Mouse (Mus musculus) heart, embryonic 11.5 days (tissue): ENCODE measurements at regions not wholly inside any gene's neighbourhood (a gene's known extent, or its start where the extent isn't known, plus 50 kb on each side); places are given as distances from the start of the nearest gene placed in this dataset.
A peak's percentile ranks its signal among the peaks of the same experiment; 100 is the strongest.

Source experiments
- ATAC-seq: fragments of 200-750 bp; cut with Nextera tagmentation; replicated peaks from 2 replicates; pipeline ENCODE4 v1.8.0; 2017; ENCODE audit warnings: moderate library complexity; ENCODE audit not compliant: insufficient number of reproducible peaks, low FRiP score, low TSS enrichment
- H3K27ac ChIP-seq: fragments of 300-500 bp; sonication (generic); 2 replicates; pipeline ENCODE4 v1.5.1; 2014; ENCODE audit warnings: mild to moderate bottlenecking, low read depth, low read length
- H3K27me3 ChIP-seq: fragments of 300-500 bp; sonication (generic); 2 replicates; pipeline ENCODE4 v1.6.1; 2014; ENCODE audit warnings: mild to moderate bottlenecking, low read length, mixed read lengths; ENCODE audit not compliant: control insufficient read depth, insufficient read depth
- H3K36me3 ChIP-seq: fragments of 300-500 bp; sonication (generic); 2 replicates; pipeline ENCODE4 v1.6.1; 2014; ENCODE audit warnings: mild to moderate bottlenecking, low read length, moderate library complexity, mixed read lengths; ENCODE audit not compliant: control insufficient read depth, insufficient read depth
- H3K4me1 ChIP-seq: fragments of 300-500 bp; sonication (generic); 2 replicates; pipeline ENCODE4 v1.6.1; 2014; ENCODE audit warnings: low read length; ENCODE audit not compliant: control insufficient read depth, insufficient read depth
- H3K4me2 ChIP-seq: fragments of 300-500 bp; sonication (generic); 2 replicates; pipeline ENCODE4 v1.6.1; 2014; ENCODE audit warnings: mild to moderate bottlenecking, moderate library complexity
- H3K4me3 ChIP-seq: fragments of 300-500 bp; sonication (generic); 2 replicates; pipeline ENCODE4 v1.5.1; 2014; ENCODE audit warnings: low read depth, low read length
- H3K9ac ChIP-seq: fragments of 300-500 bp; sonication (generic); 2 replicates; pipeline ENCODE4 v1.6.1; 2014; ENCODE audit warnings: mild to moderate bottlenecking, low read depth, low read length, moderate library complexity
- H3K9me3 ChIP-seq: fragments of 300-500 bp; sonication (generic); replicated peaks from 2 replicates; pipeline ENCODE4 v1.6.1; 2016; ENCODE audit warnings: low read length; ENCODE audit not compliant: control insufficient read depth
- WGBS: fragments of 180-500 bp; shearing (Covaris S2); extraction: QIAGEN DNeasy Blood & Tissue Kit; methylation state at CpG from one replicate; pipeline ENCODE4 v1.1.7; 2014; ENCODE audit not compliant: insufficient replicate concordance; 5-methylcytosine and 5-hydroxymethylcytosine counted together

DNA sequence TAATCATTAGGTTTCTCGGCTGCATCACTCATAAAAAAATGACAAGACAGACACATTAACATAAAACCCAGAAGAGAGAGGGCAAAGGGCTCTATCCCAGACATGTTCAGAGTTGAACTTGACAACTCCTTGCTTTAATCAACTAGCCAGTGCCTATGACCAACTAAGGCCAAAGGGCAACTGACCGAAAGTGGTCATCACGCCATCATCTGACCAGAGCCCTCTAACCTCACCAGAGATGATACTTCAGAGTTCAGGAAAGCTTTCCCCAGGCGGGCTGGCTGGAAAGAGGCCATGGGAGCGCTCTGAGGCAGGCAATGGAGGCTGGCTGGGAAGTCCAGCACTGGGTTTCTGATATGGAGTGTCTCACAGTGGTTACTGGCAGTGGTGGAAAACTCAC, 80.6 kb downstream of the Dad1 start:
- 78% methylated on average over 5 of the region's 5 CpGs for WGBS
- H3K36me3 ChIP-seq: no peaks in the 10 kb centered on the region
- H3K27me3 ChIP-seq: no peaks in the 10 kb centered on the region
- H3K9ac ChIP-seq: no peak overlapping the region
- ATAC-seq: no peak
- H3K4me3 ChIP-seq: no peak overlapping the region
- H3K27ac ChIP-seq: no peak overlapping the region
- H3K4me2 ChIP-seq: no peak overlapping the region
- no peaks in the 10 kb centered on the region for H3K9me3 ChIP-seq
- peaks cover 15% of the 10 kb centered on the region for H3K4me1 ChIP-seq

DNA sequence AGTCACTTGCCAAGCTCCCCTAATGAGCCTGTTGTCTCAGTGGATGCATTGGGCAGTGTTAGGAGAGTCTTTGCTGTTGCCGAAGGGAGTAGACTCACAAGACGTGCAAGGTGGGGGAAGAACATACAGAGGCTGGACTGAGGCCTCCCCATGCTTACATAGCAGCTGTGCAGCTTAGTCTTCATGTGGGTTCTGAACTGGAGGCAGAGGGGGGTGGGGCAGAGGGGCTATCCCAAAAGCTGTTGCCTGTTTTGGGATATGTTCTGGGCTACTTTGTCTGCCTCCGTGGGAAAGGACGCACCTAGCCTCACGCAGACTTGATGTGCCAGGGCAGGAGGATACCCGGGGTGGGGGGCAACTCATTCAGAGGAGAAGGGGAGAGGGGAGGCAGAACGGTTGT, 84.7 kb downstream of the Dad1 start:
- Histone ChIP-seq H3K4me2 (no peak overlapping the region), H3K27me3 (no peaks in the 10 kb centered on the region), H3K36me3 (no peaks in the 10 kb centered on the region), H3K4me3 (no peak overlapping the region), H3K27ac (no peak overlapping the region), H3K9ac (no peak overlapping the region), H3K9me3 (no peaks in the 10 kb centered on the region), H3K4me1 (peaks cover 39% of the 10 kb centered on the region)
- no peak for ATAC-seq
- 70% methylated on average over 7 of the region's 7 CpGs for WGBS

DNA sequence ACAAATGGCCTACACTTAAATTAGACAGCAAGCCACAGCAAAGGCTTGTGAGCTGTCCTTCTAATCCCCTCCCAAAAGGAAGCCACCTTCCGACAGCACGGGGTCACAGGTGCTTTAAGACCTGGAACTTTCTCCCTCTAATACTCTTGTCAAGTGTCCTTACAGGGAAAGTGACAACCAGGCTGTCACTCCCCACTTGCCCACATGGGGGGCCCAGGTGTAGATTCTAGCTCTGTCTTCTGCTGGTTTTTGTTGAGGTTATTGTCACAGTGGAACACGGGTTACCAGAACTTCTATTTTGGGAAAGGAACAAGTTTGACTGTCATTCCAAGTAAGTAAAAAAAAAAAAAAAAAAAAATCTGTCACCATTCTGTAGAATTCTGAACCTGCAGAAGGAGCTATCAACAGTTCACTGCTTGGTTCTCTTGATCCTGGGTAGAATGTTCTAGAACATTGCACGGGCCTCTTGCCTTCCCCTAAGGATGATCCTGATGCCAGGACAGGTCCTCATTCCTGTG, 85.4 kb downstream of the Dad1 start:
- Histone ChIP-seq H3K27ac (0 out of 2 replicates have a peak overlapping the region, but pooled peaks have one; percentile 50), H3K4me3 (no peak overlapping the region), H3K4me1 (peaks cover 43% of the 10 kb centered on the region), H3K9ac (no peak overlapping the region), H3K27me3 (no peaks in the 10 kb centered on the region), H3K36me3 (no peaks in the 10 kb centered on the region), H3K9me3 (no peaks in the 10 kb centered on the region), H3K4me2 (no peak overlapping the region)
- 65% methylated on average over 4 of the region's 4 CpGs for WGBS
- no peak for ATAC-seq

DNA sequence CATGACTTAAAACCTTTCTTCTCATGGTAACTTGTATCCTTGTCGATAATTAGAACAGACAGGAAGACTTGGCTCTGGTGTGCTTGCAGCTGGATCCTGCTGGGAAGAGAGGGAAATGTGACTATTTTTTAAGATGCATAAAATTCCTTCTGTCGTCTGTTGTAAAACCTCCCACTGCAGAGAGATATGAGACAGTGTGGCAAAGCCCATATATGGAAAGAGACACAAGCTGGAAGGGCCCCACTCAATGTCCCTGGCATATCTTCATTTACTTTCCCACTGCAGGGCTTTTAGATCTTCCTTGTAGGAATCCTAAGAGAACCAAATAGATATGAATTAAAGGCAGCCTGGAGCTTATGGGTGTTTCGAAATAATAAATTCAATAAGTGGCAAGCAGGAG, 87.8 kb downstream of the Dad1 start:
- Histone ChIP-seq H3K27me3 (no peaks in the 10 kb centered on the region), H3K4me1 (peaks cover 42% of the 10 kb centered on the region)

DNA sequence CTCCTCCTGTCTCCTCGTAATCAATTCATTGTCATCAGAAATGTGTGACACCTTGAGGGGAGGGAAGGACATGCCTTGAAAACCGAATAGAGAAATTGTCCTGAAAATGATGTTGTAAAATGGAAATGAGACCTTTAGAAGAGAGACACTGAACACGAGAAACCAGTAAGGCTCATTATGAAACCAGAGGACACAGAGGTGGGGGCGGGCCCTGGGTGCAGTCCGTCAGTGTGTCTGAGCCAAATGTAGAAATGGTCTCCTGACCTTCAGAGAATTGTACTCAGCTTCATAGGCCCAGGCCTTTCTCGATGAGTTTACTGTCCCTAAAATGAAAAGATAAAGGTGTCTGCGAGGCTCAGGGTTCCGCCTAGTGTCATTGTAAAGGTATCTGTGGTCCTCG, 89.0 kb downstream of the Dad1 start:
- ATAC-seq: no peak
- Histone ChIP-seq H3K9me3 (no peaks in the 10 kb centered on the region), H3K4me1 (peaks cover 35% of the 10 kb centered on the region), H3K4me3 (no peak overlapping the region), H3K9ac (no peak overlapping the region), H3K36me3 (no peaks in the 10 kb centered on the region), H3K27ac (no peak overlapping the region), H3K27me3 (no peaks in the 10 kb centered on the region), H3K4me2 (no peak overlapping the region)
- 81% methylated on average over 9 of the region's 9 CpGs for WGBS

More for the DNA sequence above, 87.8 kb downstream of the Dad1 start:
- WGBS: 50% methylated on average over 3 of the region's 3 CpGs
- no peak overlapping the region; the same call in 1 of the 2 replicates for H3K4me2 ChIP-seq
- H3K9me3 ChIP-seq: no peaks in the 10 kb centered on the region
- H3K36me3 ChIP-seq: no peaks in the 10 kb centered on the region
- 0 out of 2 replicates have a peak overlapping the region, but pooled peaks have one; percentile 29 for H3K27ac ChIP-seq
- ATAC-seq: no peak
- H3K9ac ChIP-seq: no peak overlapping the region
- no peak overlapping the region for H3K4me3 ChIP-seq

DNA sequence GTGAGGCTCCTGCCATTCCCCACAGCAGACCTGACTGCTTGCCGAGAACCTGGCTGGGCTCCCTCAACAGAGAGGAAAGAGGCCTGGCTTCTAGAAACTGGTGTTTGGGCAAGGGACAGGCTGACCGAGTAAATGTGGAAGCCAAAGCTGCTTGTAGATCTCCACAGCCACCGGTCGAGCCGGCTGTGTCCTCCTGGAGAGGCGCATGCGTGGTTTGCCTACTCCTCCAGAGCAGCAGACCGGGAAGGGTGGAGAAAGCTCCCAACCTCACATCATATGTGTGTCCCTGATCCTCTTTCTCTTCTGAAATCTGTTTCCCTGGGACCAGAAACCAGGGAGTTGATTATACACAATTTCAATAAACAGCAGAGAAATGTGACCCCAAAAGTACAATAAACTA, 92.0 kb downstream of the Dad1 start:
- no peak for ATAC-seq
- Histone ChIP-seq H3K36me3 (no peaks in the 10 kb centered on the region), H3K27ac (no peak overlapping the region), H3K4me2 (no peak overlapping the region), H3K9ac (no peak overlapping the region), H3K4me1 (peaks cover 23% of the 10 kb centered on the region), H3K27me3 (no peaks in the 10 kb centered on the region), H3K4me3 (no peak overlapping the region), H3K9me3 (no peaks in the 10 kb centered on the region)
- 61% methylated on average over 8 of the region's 8 CpGs for WGBS

DNA sequence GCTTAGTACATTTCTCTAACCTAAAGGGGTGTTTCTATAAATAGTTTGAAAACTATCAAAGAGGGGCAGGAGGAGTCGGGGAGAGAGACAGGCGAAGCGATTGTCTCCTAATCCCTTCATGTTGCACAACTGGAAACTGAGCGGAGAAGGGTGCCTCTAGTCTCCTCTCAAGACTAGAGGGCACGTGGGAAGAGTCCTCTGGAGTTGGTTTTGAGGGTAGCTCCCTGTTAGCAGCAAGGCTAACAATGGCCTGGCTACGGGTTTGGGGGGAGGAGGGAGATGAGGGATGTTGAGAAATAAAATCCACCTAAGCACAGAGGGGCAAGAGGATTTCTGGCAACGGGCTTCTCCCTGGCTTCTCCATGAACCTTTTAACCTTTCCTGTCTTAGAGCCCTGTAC, 92.7 kb downstream of the Dad1 start:
- H3K4me3 ChIP-seq: no peak overlapping the region
- H3K9ac ChIP-seq: no peak overlapping the region; the same call in 1 of the 2 replicates
- WGBS: 50% methylated on average over 7 of the region's 7 CpGs
- ATAC-seq: no peak
- peaks cover 16% of the 10 kb centered on the region for H3K4me1 ChIP-seq
- H3K27ac ChIP-seq: no peak overlapping the region
- no peaks in the 10 kb centered on the region for H3K36me3 ChIP-seq
- no peaks in the 10 kb centered on the region for H3K9me3 ChIP-seq
- no peak overlapping the region for H3K4me2 ChIP-seq
- no peaks in the 10 kb centered on the region for H3K27me3 ChIP-seq

DNA sequence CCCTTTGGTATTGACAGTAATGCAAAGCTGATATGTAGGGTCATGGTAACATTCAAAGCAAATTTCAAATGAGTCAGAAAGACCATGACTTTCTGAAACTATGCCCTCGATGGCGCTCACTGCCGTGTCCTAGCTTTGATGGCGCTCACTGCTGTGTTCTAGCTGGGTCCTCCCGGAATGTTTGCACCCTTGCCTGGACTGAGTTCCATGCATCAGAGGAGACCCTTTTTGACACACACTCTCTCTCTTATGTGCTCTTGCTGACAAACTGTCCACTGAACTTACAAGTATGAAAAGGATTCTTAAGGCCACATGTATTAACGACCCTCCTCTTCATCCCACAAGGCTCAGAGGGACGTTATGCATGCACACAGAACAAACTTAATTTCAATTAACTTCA, 94.1 kb downstream of the Dad1 start:
- Histone ChIP-seq H3K27ac (no peak overlapping the region), H3K4me3 (no peak overlapping the region), H3K9ac (no peak overlapping the region), H3K4me1 (peaks cover 10% of the 10 kb centered on the region), H3K4me2 (no peak overlapping the region), H3K36me3 (no peaks in the 10 kb centered on the region), H3K9me3 (no peaks in the 10 kb centered on the region), H3K27me3 (no peaks in the 10 kb centered on the region)
- WGBS: 85% methylated on average over 7 of the region's 7 CpGs
- no peak for ATAC-seq

DNA sequence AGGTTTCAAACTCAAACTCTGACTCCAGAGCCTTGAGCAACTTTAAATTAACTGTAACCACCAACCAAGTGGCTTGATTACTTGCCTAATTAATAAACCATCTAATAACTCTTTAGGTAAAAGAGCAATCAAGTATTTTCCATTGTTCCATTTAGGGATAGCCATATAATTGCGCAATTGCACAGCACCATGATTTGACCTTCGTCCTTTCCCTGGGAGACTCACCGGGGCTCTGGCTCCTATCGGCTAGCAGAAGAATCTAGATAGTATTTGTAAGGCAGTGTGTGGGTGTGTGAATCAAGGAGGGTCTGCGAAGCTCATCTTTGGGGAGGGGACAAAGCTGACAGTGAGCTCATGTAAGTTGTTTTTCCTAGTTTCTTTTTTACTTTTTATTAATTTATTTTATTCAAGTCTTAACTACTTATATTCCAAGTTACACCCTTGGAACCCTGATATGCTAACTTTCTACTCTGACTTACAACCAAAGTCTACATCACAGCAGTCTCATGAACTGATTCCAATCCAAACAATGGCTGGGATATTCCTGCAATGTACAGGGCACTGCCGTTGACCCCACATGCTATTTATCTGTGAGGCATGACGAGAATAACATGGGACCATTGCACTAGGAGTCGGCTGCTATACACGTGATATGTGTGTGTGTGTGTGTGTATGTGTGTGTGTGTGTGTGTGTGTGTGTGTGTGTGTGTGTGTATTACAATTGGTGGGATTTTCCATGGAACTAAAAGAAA, 95.5 kb downstream of the Dad1 start:
- 63% methylated on average over 9 of the region's 9 CpGs for WGBS
- Histone ChIP-seq H3K4me2 (no peak overlapping the region), H3K9ac (no peak overlapping the region), H3K9me3 (no peaks in the 10 kb centered on the region), H3K4me1 (no peaks in the 10 kb centered on the region), H3K27me3 (no peaks in the 10 kb centered on the region), H3K4me3 (no peak overlapping the region), H3K36me3 (no peaks in the 10 kb centered on the region), H3K27ac (no peak overlapping the region)
- no peak for ATAC-seq
